Mouse (Mus musculus): ENCODE results near the gene Apol8. TPM values are rescaled to one million over a fixed set of nuclear protein-coding genes. Genes with fewer than 3 reads are reported as not detected.
A peak's percentile ranks its signal among the peaks of the same experiment; 100 is the strongest.

Apol8 gene
- polyA plus RNA-seq, 1 experiment = 4.8 TPM

- H3K4me3 ChIP-seq (ENCODE audit: insufficient read depth, low read length) = no peak overlapping the region
- H3K4me1 ChIP-seq (ENCODE audit: control insufficient read depth, insufficient read depth, low read length) = peaks cover 20% of the 10 kb centered on the region
- peak overlapping the region; percentile 81 for H3K27ac ChIP-seq (ENCODE audit: insufficient read depth, low read length)
- no peak for TF ChIP-seq CTCF (IDR thresholded peaks at IDR 0.05; ENCODE audit: extremely low read depth, insufficient read depth, low read length)
- 0 out of 2 replicates have a peak, but pooled peaks have one; percentile 10 for TF ChIP-seq POLR2A (IDR thresholded peaks at IDR 0.05; ENCODE audit: extremely low read depth, insufficient read depth, low read length)
Observed at GRCm38 (mm10) chr15:77798664-77799490, 42.1 kb upstream of the Apol8 start.

GRCm38 (mm10) chr15:77797609-77798411 is 41.0 kb upstream of the Apol8 start:
- H3K27ac ChIP-seq (ENCODE audit: insufficient read depth, low read length) = peak overlapping the region; percentile 81
- TF ChIP-seq POLR2A (IDR thresholded peaks at IDR 0.05; ENCODE audit: extremely low read depth, insufficient read depth, low read length) (no peak), CTCF (IDR thresholded peaks at IDR 0.05; ENCODE audit: extremely low read depth, insufficient read depth, low read length) (no peak)
- peaks cover 20% of the 10 kb centered on the region for H3K4me1 ChIP-seq (ENCODE audit: control insufficient read depth, insufficient read depth, low read length)
- no peak overlapping the region for H3K4me3 ChIP-seq (ENCODE audit: insufficient read depth, low read length)

GRCm38 (mm10) chr15:77796409-77797035 is 39.7 kb upstream of the Apol8 start:
- no peak overlapping the region for H3K27ac ChIP-seq (ENCODE audit: insufficient read depth, low read length)
- H3K4me1 ChIP-seq (ENCODE audit: control insufficient read depth, insufficient read depth, low read length) = peaks cover 20% of the 10 kb centered on the region
- no peak for TF ChIP-seq CTCF (IDR thresholded peaks at IDR 0.05; ENCODE audit: extremely low read depth, insufficient read depth, low read length)
- no peak for TF ChIP-seq POLR2A (IDR thresholded peaks at IDR 0.05; ENCODE audit: extremely low read depth, insufficient read depth, low read length)
- H3K4me3 ChIP-seq (ENCODE audit: insufficient read depth, low read length) = no peak overlapping the region

- H3K4me3 ChIP-seq (ENCODE audit: insufficient read depth, low read length) = no peak overlapping the region
- H3K4me1 ChIP-seq (ENCODE audit: control insufficient read depth, insufficient read depth, low read length) = peaks cover 20% of the 10 kb centered on the region
- H3K27ac ChIP-seq (ENCODE audit: insufficient read depth, low read length) = no peak overlapping the region
- no peak for TF ChIP-seq POLR2A (IDR thresholded peaks at IDR 0.05; ENCODE audit: extremely low read depth, insufficient read depth, low read length)
- no peak for TF ChIP-seq CTCF (IDR thresholded peaks at IDR 0.05; ENCODE audit: extremely low read depth, insufficient read depth, low read length)
Observed at GRCm38 (mm10) chr15:77794908-77795356, 38.1 kb upstream of the Apol8 start.

GRCm38 (mm10) chr15:77794138-77794907 is 37.5 kb upstream of the Apol8 start:
- H3K4me3 ChIP-seq (ENCODE audit: insufficient read depth, low read length) = no peak overlapping the region
- H3K27ac ChIP-seq (ENCODE audit: insufficient read depth, low read length) = no peak overlapping the region
- no peak for TF ChIP-seq POLR2A (IDR thresholded peaks at IDR 0.05; ENCODE audit: extremely low read depth, insufficient read depth, low read length)
- TF ChIP-seq CTCF (IDR thresholded peaks at IDR 0.05; ENCODE audit: extremely low read depth, insufficient read depth, low read length) = no peak
- peaks cover 20% of the 10 kb centered on the region for H3K4me1 ChIP-seq (ENCODE audit: control insufficient read depth, insufficient read depth, low read length)

GRCm38 (mm10) chr15:77793554-77793953 is 36.8 kb upstream of the Apol8 start:
- TF ChIP-seq CTCF (IDR thresholded peaks at IDR 0.05; ENCODE audit: extremely low read depth, insufficient read depth, low read length) = no peak
- TF ChIP-seq POLR2A (IDR thresholded peaks at IDR 0.05; ENCODE audit: extremely low read depth, insufficient read depth, low read length) = 0 out of 2 replicates have a peak, but pooled peaks have one; percentile 12
- peaks cover 16% of the 10 kb centered on the region for H3K4me1 ChIP-seq (ENCODE audit: control insufficient read depth, insufficient read depth, low read length)

GRCm38 (mm10) chr15:77793094-77793493 is 36.3 kb upstream of the Apol8 start:
- H3K27ac ChIP-seq (ENCODE audit: insufficient read depth, low read length) = peak overlapping the region; percentile 13; the same call in 1 of the 2 replicates

More at GRCm38 (mm10) chr15:77793554-77793953, 36.8 kb upstream of the Apol8 start:
- Histone ChIP-seq H3K4me3 (ENCODE audit: insufficient read depth, low read length) (no peak overlapping the region), H3K27ac (ENCODE audit: insufficient read depth, low read length) (peak overlapping the region; percentile 13; the same call in 1 of the 2 replicates)

GRCm38 (mm10) chr15:77792056-77792455 is 35.3 kb upstream of the Apol8 start:
- no peak overlapping the region for H3K27ac ChIP-seq (ENCODE audit: insufficient read depth, low read length)
- peaks cover 8% of the 10 kb centered on the region for H3K4me1 ChIP-seq (ENCODE audit: control insufficient read depth, insufficient read depth, low read length)
- H3K4me3 ChIP-seq (ENCODE audit: insufficient read depth, low read length) = no peak overlapping the region
- TF ChIP-seq CTCF (IDR thresholded peaks at IDR 0.05; ENCODE audit: extremely low read depth, insufficient read depth, low read length) (no peak), POLR2A (IDR thresholded peaks at IDR 0.05; ENCODE audit: extremely low read depth, insufficient read depth, low read length) (no peak)

More at GRCm38 (mm10) chr15:77793094-77793493, 36.3 kb upstream of the Apol8 start:
- no peak overlapping the region for H3K4me3 ChIP-seq (ENCODE audit: insufficient read depth, low read length)
- TF ChIP-seq POLR2A (IDR thresholded peaks at IDR 0.05; ENCODE audit: extremely low read depth, insufficient read depth, low read length) (no peak), CTCF (IDR thresholded peaks at IDR 0.05; ENCODE audit: extremely low read depth, insufficient read depth, low read length) (no peak)
- peaks cover 14% of the 10 kb centered on the region for H3K4me1 ChIP-seq (ENCODE audit: control insufficient read depth, insufficient read depth, low read length)
